Mouse (Mus musculus) neural tube, embryonic 12.5 days (tissue): ENCODE results near the gene Fli1. TPM values are rescaled to one million over a fixed set of nuclear protein-coding genes. Genes with fewer than 3 reads are reported as not detected.

ENCODE experiments used
- ATAC-seq: fragments of 200-750 bp; cut with Nextera tagmentation; 2 replicates; pipeline ENCODE4 v1.8.0; 2017; ENCODE audit warnings: low read depth, mild to moderate bottlenecking, moderate TSS enrichment, moderate library complexity; ENCODE audit not compliant: low FRiP score
- H3K27ac ChIP-seq: fragments of 300-500 bp; sonication (generic); 2 replicates; pipeline ENCODE4 v1.5.1; 2016
- H3K27me3 ChIP-seq: fragments of 300-500 bp; sonication (generic); replicated peaks from 2 replicates; pipeline ENCODE4 v1.6.1; 2016; ENCODE audit warnings: mild to moderate bottlenecking
- H3K36me3 ChIP-seq: fragments of 300-500 bp; sonication (generic); 2 replicates; pipeline ENCODE4 v1.6.1; 2016; ENCODE audit warnings: mild to moderate bottlenecking
- H3K4me1 ChIP-seq: fragments of 300-500 bp; sonication (generic); 2 replicates; pipeline ENCODE4 v1.6.1; 2016
- H3K4me2 ChIP-seq: fragments of 300-500 bp; sonication (generic); replicated peaks from 2 replicates; pipeline ENCODE4 v1.6.1; 2016; ENCODE audit warnings: mild to moderate bottlenecking
- H3K4me3 ChIP-seq: fragments of 300-500 bp; sonication (generic); 2 replicates; pipeline ENCODE4 v1.5.1; 2016
- H3K9ac ChIP-seq: fragments of 300-500 bp; sonication (generic); 2 replicates; pipeline ENCODE4 v1.6.1; 2016; ENCODE audit warnings: mild to moderate bottlenecking
- H3K9me3 ChIP-seq: fragments of 300-500 bp; sonication (generic); 2 replicates; pipeline ENCODE4 v1.6.1; 2016; ENCODE audit warnings: mild to moderate bottlenecking
- WGBS: fragments of 180-500 bp; shearing (Covaris S2); methylation state at CpG from one replicate; pipeline ENCODE4 v1.1.7; 2016; 5-methylcytosine and 5-hydroxymethylcytosine counted together
- polyA plus RNA-seq: library from polyadenylated mRNA; unstranded; fragments of >200 nt; fragmentation: Nextera tagmentation; extraction: Ambion mirVana; gene quantifications from 2 replicates; pipeline ENCODE4 v1.2.1, GENCODE M21; 2016

Gene Fli1
- polyA plus RNA-seq, 1 experiment from 2014 or later: 15.4 TPM

- no peaks in the 10 kb centered on the region for H3K36me3 ChIP-seq
- no peak overlapping the region for H3K9ac ChIP-seq
- H3K4me1 ChIP-seq: no peaks in the 10 kb centered on the region
- H3K9me3 ChIP-seq: no peaks in the 10 kb centered on the region
- H3K4me3 ChIP-seq: no peak overlapping the region
- H3K27ac ChIP-seq: no peak overlapping the region
- WGBS: 71% methylated on average over 11 of the region's 11 CpGs
- no peak for ATAC-seq
- H3K4me2 ChIP-seq: no peak overlapping the region
- no peaks in the 10 kb centered on the region for H3K27me3 ChIP-seq
These were observed 38.6 kb downstream of the Fli1 start for GRCm38 (mm10) chr9:32503995-32504451.

- H3K4me3 ChIP-seq: no peak overlapping the region
- H3K4me2 ChIP-seq: no peak overlapping the region
- H3K27ac ChIP-seq: no peak overlapping the region
- H3K9ac ChIP-seq: no peak overlapping the region
- no peak for ATAC-seq
- no peaks in the 10 kb centered on the region for H3K36me3 ChIP-seq
- 67% methylated on average over 4 of the region's 4 CpGs for WGBS
- H3K27me3 ChIP-seq: no peaks in the 10 kb centered on the region
- no peaks in the 10 kb centered on the region for H3K9me3 ChIP-seq
- no peaks in the 10 kb centered on the region for H3K4me1 ChIP-seq
These were observed 39.2 kb downstream of the Fli1 start for GRCm38 (mm10) chr9:32503423-32503822.

GRCm38 (mm10) chr9:32502256-32503010 is 40.2 kb downstream of the Fli1 start:
- no peak for ATAC-seq
- Histone ChIP-seq H3K4me1 (no peaks in the 10 kb centered on the region), H3K27me3 (no peaks in the 10 kb centered on the region), H3K36me3 (no peaks in the 10 kb centered on the region), H3K9ac (no peak overlapping the region), H3K9me3 (no peaks in the 10 kb centered on the region), H3K4me2 (no peak overlapping the region), H3K4me3 (no peak overlapping the region), H3K27ac (no peak overlapping the region)
- WGBS: 82% methylated on average over 11 of the region's 11 CpGs

GRCm38 (mm10) chr9:32500886-32501285 is 41.8 kb downstream of the Fli1 start:
- Histone ChIP-seq H3K9me3 (no peaks in the 10 kb centered on the region), H3K4me1 (no peaks in the 10 kb centered on the region), H3K36me3 (no peaks in the 10 kb centered on the region), H3K27me3 (no peaks in the 10 kb centered on the region), H3K4me2 (no peak overlapping the region), H3K9ac (no peak overlapping the region), H3K27ac (no peak overlapping the region), H3K4me3 (no peak overlapping the region)
- no peak for ATAC-seq
- WGBS: 89% methylated on average over 8 of the region's 8 CpGs

- H3K27me3 ChIP-seq: no peaks in the 10 kb centered on the region
- H3K4me3 ChIP-seq: no peak overlapping the region
- H3K36me3 ChIP-seq: no peaks in the 10 kb centered on the region
- ATAC-seq: no peak
- H3K9me3 ChIP-seq: no peaks in the 10 kb centered on the region
- H3K4me2 ChIP-seq: no peak overlapping the region
- H3K9ac ChIP-seq: no peak overlapping the region
- no peak overlapping the region for H3K27ac ChIP-seq
- H3K4me1 ChIP-seq: peaks cover 6% of the 10 kb centered on the region; the same call in 1 of the 2 replicates
- WGBS: 81% methylated on average over 5 of the region's 5 CpGs
These were observed 42.6 kb downstream of the Fli1 start for GRCm38 (mm10) chr9:32500063-32500462.

GRCm38 (mm10) chr9:32499469-32499868 is 43.2 kb downstream of the Fli1 start:
- Histone ChIP-seq H3K4me3 (no peak overlapping the region), H3K27ac (no peak overlapping the region), H3K27me3 (no peaks in the 10 kb centered on the region), H3K4me2 (no peak overlapping the region), H3K9me3 (no peaks in the 10 kb centered on the region), H3K4me1 (peaks cover 10% of the 10 kb centered on the region; the same call in 1 of the 2 replicates), H3K36me3 (no peaks in the 10 kb centered on the region), H3K9ac (no peak overlapping the region)
- 64% methylated on average over 6 of the region's 6 CpGs for WGBS
- no peak for ATAC-seq

- Histone ChIP-seq H3K9me3 (no peaks in the 10 kb centered on the region), H3K36me3 (no peaks in the 10 kb centered on the region), H3K27ac (peak overlapping the region; percentile 8; the same call in 1 of the 2 replicates), H3K4me2 (peak overlapping the region; percentile 24; the same call in 1 of the 2 replicates), H3K9ac (no peak overlapping the region), H3K4me1 (peaks cover 10% of the 10 kb centered on the region; the same call in 1 of the 2 replicates), H3K4me3 (no peak overlapping the region), H3K27me3 (no peaks in the 10 kb centered on the region)
- WGBS: 34% methylated on average over 7 of the region's 7 CpGs
- no peak for ATAC-seq
These were observed 47.0 kb downstream of the Fli1 start for GRCm38 (mm10) chr9:32495643-32495997.

- Histone ChIP-seq H3K4me3 (no peak overlapping the region), H3K27me3 (no peaks in the 10 kb centered on the region), H3K27ac (peak overlapping the region; percentile 8; the same call in 1 of the 2 replicates), H3K36me3 (no peaks in the 10 kb centered on the region), H3K9me3 (no peaks in the 10 kb centered on the region), H3K4me2 (peak overlapping the region; percentile 24; the same call in 1 of the 2 replicates), H3K4me1 (peaks cover 10% of the 10 kb centered on the region; the same call in 1 of the 2 replicates), H3K9ac (no peak overlapping the region)
- ATAC-seq: no peak
- 10% methylated on average over 8 of the region's 8 CpGs for WGBS
These were observed 47.6 kb downstream of the Fli1 start for GRCm38 (mm10) chr9:32494891-32495642.

GRCm38 (mm10) chr9:32493588-32494423 is 48.9 kb downstream of the Fli1 start:
- H3K36me3 ChIP-seq: no peaks in the 10 kb centered on the region
- 83% methylated on average over 4 of the region's 4 CpGs for WGBS
- H3K4me3 ChIP-seq: no peak overlapping the region
- no peak overlapping the region for H3K4me2 ChIP-seq
- no peak overlapping the region for H3K9ac ChIP-seq
- no peak overlapping the region for H3K27ac ChIP-seq
- H3K27me3 ChIP-seq: no peaks in the 10 kb centered on the region
- no peaks in the 10 kb centered on the region for H3K9me3 ChIP-seq
- no peak for ATAC-seq
- H3K4me1 ChIP-seq: peaks cover 10% of the 10 kb centered on the region; the same call in 1 of the 2 replicates

GRCm38 (mm10) chr9:32492753-32493152 is 49.9 kb downstream of the Fli1 start:
- Histone ChIP-seq H3K4me3 (no peak overlapping the region), H3K9me3 (no peaks in the 10 kb centered on the region), H3K4me2 (no peak overlapping the region), H3K36me3 (no peaks in the 10 kb centered on the region), H3K9ac (no peak overlapping the region), H3K27me3 (no peaks in the 10 kb centered on the region), H3K27ac (no peak overlapping the region), H3K4me1 (peaks cover 10% of the 10 kb centered on the region; the same call in 1 of the 2 replicates)
- ATAC-seq: no peak
- WGBS: 84% methylated on average over 2 of the region's 2 CpGs

GRCm38 (mm10) chr9:32491484-32491883 is 51.2 kb downstream of the Fli1 start:
- no peak for ATAC-seq
- no peak overlapping the region for H3K9ac ChIP-seq
- WGBS: 83% methylated on average over 2 of the region's 2 CpGs
- peaks cover 10% of the 10 kb centered on the region; the same call in 1 of the 2 replicates for H3K4me1 ChIP-seq
- H3K4me2 ChIP-seq: no peak overlapping the region
- no peaks in the 10 kb centered on the region for H3K9me3 ChIP-seq
- no peaks in the 10 kb centered on the region for H3K27me3 ChIP-seq
- H3K36me3 ChIP-seq: no peaks in the 10 kb centered on the region
- H3K27ac ChIP-seq: no peak overlapping the region
- H3K4me3 ChIP-seq: no peak overlapping the region
